Mouse (Mus musculus): ENCODE results near the gene Pdlim4.
"Not testable (repeated sequence)": the region's sequence is repeated elsewhere in the genome, so short reads cannot be mapped to it uniquely, and the experiment has no call there.

The Pdlim4 gene

GRCm38 (mm10) chr11:54062086-54062752 lies 6.6 kb downstream of the Pdlim4 start:
- no peak for DNase-seq (ENCODE audit: low read depth, low spot score)

GRCm38 (mm10) chr11:54060316-54060715 lies 8.5 kb downstream of the Pdlim4 start:
- DNase-seq (ENCODE audit: low read depth, low spot score), result peak; percentile 73

- DNase-seq (ENCODE audit: low read depth, low spot score), result no peak
These were observed 9.3 kb downstream of the Pdlim4 start for GRCm38 (mm10) chr11:54059526-54059925.

GRCm38 (mm10) chr11:54058643-54059042 lies 10.2 kb downstream of the Pdlim4 start:
- no peak for DNase-seq (ENCODE audit: low read depth, low spot score)

GRCm38 (mm10) chr11:54058056-54058617 lies 10.7 kb downstream of the Pdlim4 start:
- DNase-seq (ENCODE audit: low read depth, low spot score), result no peak

- DNase-seq (ENCODE audit: low read depth, low spot score), result no peak
These were observed 11.4 kb downstream of the Pdlim4 start for GRCm38 (mm10) chr11:54057428-54057827.

- DNase-seq (ENCODE audit: low read depth, low spot score), result no peak
These were observed 12.7 kb downstream of the Pdlim4 start for GRCm38 (mm10) chr11:54056132-54056531.

GRCm38 (mm10) chr11:54054257-54054656 lies 14.6 kb downstream of the Pdlim4 start:
- DNase-seq (ENCODE audit: low read depth, low spot score), result no peak

- DNase-seq (ENCODE audit: low read depth, low spot score), result no peak
These were observed 15.7 kb downstream of the Pdlim4 start for GRCm38 (mm10) chr11:54053090-54053489.

GRCm38 (mm10) chr11:54052128-54052527 lies 16.7 kb downstream of the Pdlim4 start:
- no peak for DNase-seq (ENCODE audit: low read depth, low spot score)

- no peak for DNase-seq (ENCODE audit: low read depth, low spot score)
These were observed 17.7 kb downstream of the Pdlim4 start for GRCm38 (mm10) chr11:54051161-54051560.

GRCm38 (mm10) chr11:54050205-54050604 lies 18.6 kb downstream of the Pdlim4 start:
- DNase-seq (ENCODE audit: low read depth, low spot score), result no peak

GRCm38 (mm10) chr11:54040676-54041075 lies 28.1 kb downstream of the Pdlim4 start:
- no peak for DNase-seq (ENCODE audit: low read depth, low spot score)

- DNase-seq (ENCODE audit: low read depth, low spot score), result not testable (repeated sequence)
These were observed 35.9 kb downstream of the Pdlim4 start for GRCm38 (mm10) chr11:54032872-54033271.

GRCm38 (mm10) chr11:54028997-54029396 lies 39.8 kb downstream of the Pdlim4 start:
- no peak for DNase-seq (ENCODE audit: low read depth, low spot score)

GRCm38 (mm10) chr11:54028044-54028951 lies 40.5 kb downstream of the Pdlim4 start, which contains the start of gene Slc22a4:
Gene Slc22a4, minus strand, starts transcription at chr11:54028090.
- DNase-seq (ENCODE audit: low read depth, low spot score), result peak; percentile 69

GRCm38 (mm10) chr11:54027131-54028043 lies 41.4 kb downstream of the Pdlim4 start:
- DNase-seq (ENCODE audit: low read depth, low spot score), result no peak

GRCm38 (mm10) chr11:54026491-54027041 lies 42.2 kb downstream of the Pdlim4 start:
- DNase-seq (ENCODE audit: low read depth, low spot score), result no peak

GRCm38 (mm10) chr11:54021396-54022093 lies 47.3 kb downstream of the Pdlim4 start:
- no peak for DNase-seq (ENCODE audit: low read depth, low spot score)

Data from skeletal muscle tissue, adult 2 months (tissue).